Comparison of ENCODE assay signal across 8 mouse cellular contexts in the genomic region with DNA sequence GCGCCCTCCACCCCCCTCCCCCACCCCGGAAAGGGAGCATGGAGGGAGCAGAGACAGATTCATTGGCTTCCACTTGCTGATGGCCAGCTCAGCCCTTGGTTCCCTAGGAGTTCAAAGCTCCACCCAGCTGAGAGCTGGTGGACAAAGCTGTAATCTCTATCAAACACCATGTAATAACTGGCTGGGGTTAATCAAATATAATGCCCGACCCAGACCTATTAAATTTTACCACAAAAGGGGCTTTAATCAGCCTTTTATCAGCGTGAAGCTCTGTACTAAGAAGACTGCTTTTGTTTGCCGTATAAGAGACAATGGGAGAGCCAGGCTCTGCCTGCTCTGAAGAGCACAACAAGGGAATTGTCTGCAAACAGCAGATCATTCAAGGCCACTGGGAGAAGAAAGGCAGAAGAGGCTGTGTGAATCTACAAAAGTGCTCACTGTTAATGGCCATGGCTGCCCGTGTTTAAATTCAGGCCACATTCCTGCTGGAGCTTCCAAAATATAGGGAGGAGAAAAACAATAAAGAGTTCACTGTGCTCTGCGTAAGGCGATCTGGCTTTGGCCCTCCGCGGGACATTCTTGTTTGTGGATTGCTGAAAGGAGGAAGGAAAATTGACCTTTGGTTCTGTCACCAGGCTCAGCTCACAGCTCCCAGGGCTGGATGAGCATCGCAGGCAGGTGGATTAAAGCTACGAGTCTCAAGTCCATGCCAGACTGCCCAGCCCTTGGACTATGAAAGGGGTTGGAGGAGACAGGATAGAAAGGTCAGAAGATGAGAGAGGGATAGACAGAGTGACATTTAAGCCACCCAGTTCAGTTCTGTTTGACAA.
DNase-seq lines count a peak whose midpoint lies in the region; ATAC-seq and TF ChIP-seq lines count a peak whose summit lies in the region.

No protein-coding gene starts in this region.

- ATAC-seq in forebrain, embryonic 11.5 days (replicated peaks; ENCODE audit: low FRiP score), result peak; percentile 74
- ATAC-seq in kidney, postnatal 0 days (replicated peaks; ENCODE audit: low FRiP score, low read depth), result no peak
- ATAC-seq in midbrain, embryonic 11.5 days (ENCODE audit: low FRiP score), result peak; percentile 91

- TF ChIP-seq CTCF in kidney, postnatal 0 days (IDR thresholded peaks at IDR 0.05; ENCODE audit: low read depth), result no peak

- H3K4me1 ChIP-seq in forebrain, embryonic 11.5 days (replicated peaks; ENCODE audit: control insufficient read depth, insufficient read depth, low read length), result peaks cover 9% of the 10 kb centered on the region; the same call in 1 of the 2 replicates
- 0 out of 2 replicates have a peak, but pooled peaks cover 2% of the 10 kb centered on the region for H3K4me1 ChIP-seq in kidney, postnatal 0 days (replicated peaks; ENCODE audit: insufficient read depth, low read length)
- peaks cover 25% of the 10 kb centered on the region; the same call in 1 of the 2 replicates for H3K4me1 ChIP-seq in midbrain, embryonic 11.5 days (ENCODE audit: control insufficient read depth, insufficient read depth, low read length)

- H3K27me3 ChIP-seq in forebrain, embryonic 11.5 days (ENCODE audit: control insufficient read depth, insufficient read depth, low read length), result peaks cover 15% of the 10 kb centered on the region
- H3K27me3 ChIP-seq in kidney, postnatal 0 days (ENCODE audit: insufficient read depth, low read length), result no peaks in the 10 kb centered on the region
- H3K27me3 ChIP-seq in midbrain, embryonic 11.5 days (ENCODE audit: control insufficient read depth, insufficient read depth, low read length), result peaks cover 77% of the 10 kb centered on the region

- no peak overlapping the region; the same call in 1 of the 2 replicates for H3K27ac ChIP-seq in forebrain, embryonic 11.5 days (ENCODE audit: low read depth, low read length)
- peak overlapping the region; percentile 48 for H3K27ac ChIP-seq in kidney, postnatal 0 days
- H3K27ac ChIP-seq in midbrain, embryonic 11.5 days (ENCODE audit: low read depth, low read length), result peak overlapping the region; percentile 59

- WGBS in forebrain, embryonic 11.5 days, result 3% methylated on average over 12 of the region's 12 CpGs
- 26% methylated on average over 12 of the region's 12 CpGs for WGBS in kidney, postnatal 0 days
- 5% methylated on average over 12 of the region's 12 CpGs for WGBS in midbrain, embryonic 11.5 days

- peak overlapping the region; percentile 13; the same call in 1 of the 2 replicates for H3K4me2 ChIP-seq in forebrain, embryonic 11.5 days (ENCODE audit: low read depth, low read length, severe bottlenecking)
- H3K4me2 ChIP-seq in kidney, postnatal 0 days (ENCODE audit: low read length), result no peak overlapping the region
- H3K4me2 ChIP-seq in midbrain, embryonic 11.5 days, result peak overlapping the region; percentile 7; the same call in 1 of the 2 replicates

- H3K36me3 ChIP-seq in forebrain, embryonic 11.5 days (ENCODE audit: control insufficient read depth, insufficient read depth, low read length), result no peaks in the 10 kb centered on the region
- no peaks in the 10 kb centered on the region for H3K36me3 ChIP-seq in kidney, postnatal 0 days (ENCODE audit: insufficient read depth, low read length)
- no peaks in the 10 kb centered on the region; the same call in 1 of the 2 replicates for H3K36me3 ChIP-seq in midbrain, embryonic 11.5 days (ENCODE audit: control insufficient read depth, insufficient read depth, low read length)

- intact Hi-C loops in heart, postnatal 25 days (cut with DNase I), result no loop called here

- DNase-seq in cerebellum, adult 9-11 months, result peak; percentile 42
- no peak for DNase-seq in cerebellum, postnatal 36 days
- peak; percentile 71 for DNase-seq in forebrain, embryonic 11.5 days (ENCODE audit: low spot score)
- peak; percentile 66 for DNase-seq in kidney, postnatal 0 days (ENCODE audit: low spot score)
- peak; percentile 95 for DNase-seq in midbrain, embryonic 11.5 days (ENCODE audit: low spot score, missing footprints)
- DNase-seq in heart, postnatal 25 days (ENCODE audit: low spot score), result no peak
- no peak for DNase-seq in gastrocnemius, adult 8-10 months (ENCODE audit: low spot score in 2 of 2)
- DNase-seq in adrenal gland, adult 18-20 months (ENCODE audit: low spot score in 2 of 2), result no peak

- H3K9ac ChIP-seq in forebrain, embryonic 11.5 days (ENCODE audit: low read length), result no peak overlapping the region; the same call in 1 of the 2 replicates
- H3K9ac ChIP-seq in kidney, postnatal 0 days (ENCODE audit: low read depth, low read length), result no peak overlapping the region
- no peak overlapping the region for H3K9ac ChIP-seq in midbrain, embryonic 11.5 days (ENCODE audit: low read length)

- H3K9me3 ChIP-seq in forebrain, embryonic 11.5 days (ENCODE audit: control insufficient read depth, low read length), result peaks cover 4% of the 10 kb centered on the region; the same call in 1 of the 2 replicates
- H3K9me3 ChIP-seq in kidney, postnatal 0 days (replicated peaks; ENCODE audit: low read length), result no peaks in the 10 kb centered on the region
- H3K9me3 ChIP-seq in midbrain, embryonic 11.5 days (ENCODE audit: control insufficient read depth, low read length), result no peaks in the 10 kb centered on the region; the same call in 1 of the 2 replicates

- no peak overlapping the region for H3K4me3 ChIP-seq in forebrain, embryonic 11.5 days (ENCODE audit: low read depth, low read length)
- H3K4me3 ChIP-seq in kidney, postnatal 0 days (replicated peaks; ENCODE audit: low read depth, low read length), result no peak overlapping the region
- no peak overlapping the region for H3K4me3 ChIP-seq in midbrain, embryonic 11.5 days (ENCODE audit: low read depth, low read length)

Comparison
In these comparisons a context has a peak if more than half of its experiments do, and no peak if none do; other contexts are left out.
1. DNase-seq: peak in cerebellum, adult 9-11 months (single experiment), forebrain, embryonic 11.5 days (single experiment), kidney, postnatal 0 days (single experiment) and midbrain, embryonic 11.5 days (single experiment); none in cerebellum, postnatal 36 days (0 of 2), heart, postnatal 25 days (single experiment), gastrocnemius, adult 8-10 months (0 of 2) and adrenal gland, adult 18-20 months (0 of 2).